Mouse (Mus musculus): ENCODE measurements around the gene Muc1. TPM values are rescaled to one million over a fixed set of nuclear protein-coding genes. Genes with fewer than 3 reads are reported as not detected.

Muc1 gene
- polyA plus RNA-seq, 1 experiment = 0.99 TPM

- 30% methylated on average over 7 of the region's 7 CpGs for WGBS
- no peak for DNase-seq (ENCODE audit: low read depth, low spot score)
Observed at GRCm38 (mm10) chr3:89231345-89231744, 2.5 kb downstream of the Muc1 start.

- 46% methylated on average over 16 of the region's 16 CpGs for WGBS
- DNase-seq (ENCODE audit: low read depth, low spot score) = no peak
Observed at GRCm38 (mm10) chr3:89231772-89232275, 3.0 kb downstream of the Muc1 start.

GRCm38 (mm10) chr3:89232614-89233013, 3.8 kb downstream of the Muc1 start:
- WGBS = 36% methylated on average over 6 of the region's 6 CpGs
- no peak for DNase-seq (ENCODE audit: low read depth, low spot score)

GRCm38 (mm10) chr3:89233562-89234110, 4.8 kb downstream of the Muc1 start:
- 23% methylated on average over 14 of the region's 14 CpGs for WGBS
- DNase-seq (ENCODE audit: low read depth, low spot score) = no peak

- DNase-seq (ENCODE audit: low read depth, low spot score) = no peak
- WGBS = 81% methylated on average over 10 of the region's 10 CpGs
Observed at GRCm38 (mm10) chr3:89236516-89236915, 7.7 kb downstream of the Muc1 start.

GRCm38 (mm10) chr3:89237682-89238081, 8.8 kb downstream of the Muc1 start:
- 47% methylated on average over 21 of the region's 21 CpGs for WGBS
- no peak for DNase-seq (ENCODE audit: low read depth, low spot score)

GRCm38 (mm10) chr3:89238494-89238893, 9.6 kb downstream of the Muc1 start:
- 39% methylated on average over 12 of the region's 12 CpGs for WGBS
- DNase-seq (ENCODE audit: low read depth, low spot score) = no peak

DNA sequence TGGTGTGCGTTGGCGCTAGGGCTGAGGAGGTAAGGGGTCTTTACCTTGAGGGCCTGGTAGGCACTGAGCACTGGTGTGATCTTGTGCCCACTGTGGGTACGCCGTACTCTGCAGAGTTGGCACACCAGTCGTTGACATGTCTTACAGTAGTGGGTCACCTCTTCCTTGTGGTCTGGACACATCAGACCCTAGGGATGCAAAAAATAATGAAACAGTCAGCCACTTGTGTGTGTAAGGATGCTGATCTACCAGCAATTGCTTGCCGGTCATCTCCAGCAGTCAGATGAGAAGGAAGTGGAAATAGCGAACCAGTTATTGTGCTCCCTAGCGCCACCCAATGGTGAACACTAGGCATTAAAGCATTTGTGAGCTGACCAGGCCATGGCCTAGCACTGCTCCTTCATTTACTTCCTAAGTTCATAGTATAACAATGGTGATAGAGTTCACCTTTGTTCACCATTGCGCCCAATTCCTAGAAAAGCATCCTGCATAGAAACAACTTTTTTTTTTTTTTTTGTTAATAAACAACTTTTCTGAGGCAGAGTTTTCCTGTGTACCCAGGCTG, 13.6 kb downstream of the Muc1 start:
- no peak for DNase-seq (ENCODE audit: low read depth, low spot score)
- WGBS = 62% methylated on average over 9 of the region's 9 CpGs

DNA sequence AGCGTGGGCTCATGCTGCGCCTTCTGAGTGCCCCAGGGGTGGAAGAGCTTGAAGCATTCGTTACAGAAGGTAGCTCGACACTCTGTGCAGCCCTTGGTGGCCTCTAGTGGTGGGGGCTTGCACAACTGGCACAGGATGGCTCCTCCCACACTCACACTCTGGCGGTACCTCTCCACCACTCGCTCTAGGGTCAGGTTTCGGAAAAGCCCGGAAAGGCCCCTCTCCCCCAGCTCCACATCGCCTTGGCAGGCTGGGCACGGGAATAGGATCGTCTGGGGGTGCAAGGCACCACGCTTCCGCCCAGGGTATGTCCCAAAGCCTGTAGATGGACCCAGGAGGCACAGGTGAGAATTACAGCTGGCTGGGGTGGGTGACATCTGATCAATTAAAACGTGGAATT, 14.8 kb downstream of the Muc1 start:
- no peak for DNase-seq (ENCODE audit: low read depth, low spot score)

DNA sequence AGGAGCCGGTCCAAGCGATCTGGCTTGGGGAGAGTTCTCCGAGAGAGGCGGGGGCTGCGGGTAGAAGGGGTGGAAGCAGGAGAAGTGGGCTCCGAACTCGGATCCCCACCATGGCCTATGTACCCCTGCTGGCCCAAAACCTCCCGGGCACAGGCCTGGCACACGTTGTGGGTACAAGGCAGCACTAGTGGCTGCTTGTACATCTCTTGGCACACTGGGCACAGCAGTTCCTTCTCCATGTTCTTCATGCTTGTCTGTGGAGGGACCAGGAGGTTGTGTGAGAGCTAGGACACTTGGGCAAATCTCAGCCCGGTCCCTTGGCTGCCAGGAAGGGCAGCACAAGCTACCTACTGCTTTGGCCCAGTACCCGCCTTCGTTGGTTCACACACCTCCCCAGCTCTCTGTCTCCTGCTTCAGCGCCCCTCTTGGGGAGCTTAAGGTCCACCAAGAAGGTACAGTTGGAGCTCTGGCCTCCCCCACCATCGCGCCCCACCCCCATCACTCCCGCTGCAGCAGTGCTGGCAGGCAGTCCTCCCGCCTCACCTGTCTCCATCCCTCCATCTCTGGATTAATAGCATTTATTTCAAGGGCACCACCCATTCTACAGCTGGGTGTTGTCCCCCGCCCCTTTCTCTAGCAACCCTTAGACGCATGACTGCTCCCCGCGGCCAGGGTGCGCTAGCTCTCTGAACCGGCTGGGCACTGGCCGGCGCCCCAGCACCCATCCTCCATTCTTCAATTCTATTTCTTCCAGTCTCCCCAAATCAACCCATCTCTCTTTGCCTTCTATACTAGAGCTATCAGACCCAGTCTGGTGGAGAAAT, 15.5 kb downstream of the Muc1 start:
- 37% methylated on average over 25 of the region's 25 CpGs for WGBS
- DNase-seq (ENCODE audit: low read depth, low spot score) = no peak

More for the DNA sequence above, 14.8 kb downstream of the Muc1 start:
- 45% methylated on average over 14 of the region's 14 CpGs for WGBS

DNA sequence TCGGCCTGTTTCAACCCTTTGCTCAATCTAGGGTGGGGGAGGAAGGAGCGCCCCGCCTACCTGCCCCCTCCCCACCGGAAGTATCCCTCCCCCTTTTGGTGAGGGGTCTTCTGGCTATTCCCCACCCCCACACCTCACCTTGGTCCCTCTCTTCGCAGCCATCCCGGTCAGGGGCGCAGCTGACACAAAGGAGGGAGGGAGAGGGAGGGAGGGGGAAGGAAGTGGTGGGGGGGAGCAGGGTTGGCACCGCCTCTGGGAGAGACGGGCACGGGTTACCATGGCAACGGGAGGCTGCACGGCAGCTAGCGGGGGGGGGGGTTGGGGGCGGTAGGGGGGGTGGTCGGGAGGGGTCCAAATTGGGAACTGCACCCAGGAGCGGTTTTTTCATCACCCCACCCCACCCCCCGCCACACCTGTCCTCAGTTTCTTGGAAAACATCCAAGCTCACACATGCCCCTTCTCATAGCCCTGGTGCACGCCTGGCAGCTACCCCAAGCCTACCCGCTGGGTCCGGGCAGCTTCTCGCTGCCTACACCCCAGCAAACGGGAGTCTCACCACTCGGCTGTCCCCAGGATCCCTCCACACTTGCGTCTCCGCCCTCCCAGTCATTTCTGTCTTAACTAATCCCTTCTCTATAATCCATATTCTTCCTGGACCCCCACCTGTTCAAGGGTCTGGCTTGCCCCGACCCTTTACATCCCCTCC, 16.3 kb downstream of the Muc1 start:
- WGBS = 2% methylated on average over 25 of the region's 26 CpGs
- DNase-seq (ENCODE audit: low read depth, low spot score) = no peak

GRCm38 (mm10) chr3:89245688-89246171, 16.9 kb downstream of the Muc1 start, which contains the start of gene Krtcap2:
Gene Krtcap2 (plus strand): TSS chr3:89245966.
- WGBS = 5% methylated on average over 20 of the region's 20 CpGs
- no peak for DNase-seq (ENCODE audit: low read depth, low spot score)

- no peak for DNase-seq (ENCODE audit: low read depth, low spot score)
- under 1% methylated on average over 42 of the region's 42 CpGs for WGBS
Observed at GRCm38 (mm10) chr3:89246261-89247100, 17.6 kb downstream of the Muc1 start, which contains the start of gene Trim46. Gene Trim46 (minus strand): TSS chr3:89246309.

- WGBS = 81% methylated on average over 4 of the region's 4 CpGs
- no peak for DNase-seq (ENCODE audit: low read depth, low spot score)
Observed at GRCm38 (mm10) chr3:89247466-89247865, 18.6 kb downstream of the Muc1 start.

DNA sequence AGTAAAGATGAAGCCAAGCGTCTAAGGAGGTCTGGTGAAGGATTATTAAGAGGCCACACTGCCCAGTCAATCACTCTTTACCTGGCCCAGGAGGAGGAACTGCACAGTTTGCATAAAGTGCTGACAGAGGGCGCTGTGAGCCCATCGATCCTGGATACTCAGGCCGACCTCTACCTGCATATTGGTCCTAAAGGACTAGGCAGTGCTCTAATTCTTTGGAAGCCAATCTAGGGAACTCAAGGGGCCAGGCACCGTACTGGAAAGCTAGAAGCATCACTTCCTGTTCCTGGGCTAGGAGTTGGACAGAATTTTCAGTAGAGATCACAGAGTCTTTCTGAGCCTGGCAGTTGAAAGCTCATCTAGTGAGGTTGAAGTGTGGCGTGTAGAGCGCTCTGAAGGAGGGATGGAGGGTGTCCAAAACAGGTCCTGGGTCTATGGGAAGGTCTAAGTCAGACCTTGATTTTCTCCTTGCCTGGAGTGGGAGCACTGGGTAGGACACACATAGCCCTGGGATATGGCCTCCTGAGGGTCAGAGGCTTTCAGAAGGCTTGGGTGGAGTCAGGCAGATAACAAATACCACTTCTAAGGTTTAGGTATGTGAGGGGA, 21.7 kb downstream of the Muc1 start:
- 24% methylated on average over 7 of the region's 7 CpGs for WGBS
- DNase-seq (ENCODE audit: low read depth, low spot score) = no peak

DNA sequence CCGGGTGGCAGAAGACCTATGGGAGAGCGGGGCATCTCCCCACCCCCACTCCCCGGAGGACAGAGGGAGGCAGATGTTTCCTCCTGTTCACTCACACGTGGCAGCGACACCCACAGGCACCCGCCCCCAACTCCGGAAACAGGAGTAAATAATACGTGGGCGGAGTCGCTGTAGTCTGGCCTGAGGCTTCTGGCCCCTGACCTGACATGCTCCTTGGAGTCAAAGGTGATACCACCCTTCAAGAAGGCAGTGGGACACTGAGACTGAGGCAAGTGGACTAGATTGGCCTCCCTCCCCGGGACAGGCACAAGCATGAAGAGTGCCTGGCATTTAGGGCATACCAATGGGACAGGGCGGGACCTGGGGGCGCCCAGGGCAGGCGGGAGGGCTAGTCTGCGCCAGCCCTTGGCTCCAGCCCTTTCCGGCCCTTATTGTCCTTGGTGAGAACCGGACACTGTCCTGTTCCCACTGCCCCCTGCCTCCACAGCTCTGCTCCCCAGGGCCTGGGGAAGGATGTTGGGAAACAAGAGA, 22.6 kb downstream of the Muc1 start:
- DNase-seq (ENCODE audit: low read depth, low spot score) = no peak
- 8% methylated on average over 17 of the region's 17 CpGs for WGBS

GRCm38 (mm10) chr3:89254994-89255393, 26.1 kb downstream of the Muc1 start:
- WGBS = 63% methylated on average over 5 of the region's 5 CpGs

DNA sequence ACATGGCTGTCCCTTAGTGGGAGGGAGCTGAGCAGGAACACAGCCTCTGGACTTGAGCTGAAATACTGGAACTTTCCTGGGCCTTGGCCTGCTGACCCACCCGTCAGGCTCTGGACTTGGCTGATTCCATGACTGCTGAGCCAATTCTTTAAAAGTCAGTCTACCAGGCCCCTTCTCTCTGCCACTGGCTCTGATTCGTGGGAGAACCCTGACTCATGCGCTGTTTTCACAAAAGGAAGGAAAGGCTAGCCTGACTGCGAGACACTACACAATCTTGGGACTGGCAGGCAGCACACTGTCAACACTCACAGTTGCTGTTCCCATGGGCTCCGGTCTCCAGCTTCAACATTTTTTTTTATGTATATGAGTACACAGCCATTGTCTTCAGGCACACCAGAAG, 27.3 kb downstream of the Muc1 start:
- DNase-seq (ENCODE audit: low read depth, low spot score) = no peak
- 80% methylated on average over 5 of the region's 5 CpGs for WGBS

More at GRCm38 (mm10) chr3:89254994-89255393, 26.1 kb downstream of the Muc1 start:
- DNase-seq (ENCODE audit: low read depth, low spot score) = no peak
